Mouse (Mus musculus) bone marrow macrophage, adult 2 months (primary cell): ENCODE data around the gene Tox2.

Source experiments
- CTCF ChIP-seq: IDR thresholded peaks from 2 replicates; pipeline ENCODE4 v1.5.1; 2012; ENCODE audit warnings: low read depth, mild to moderate bottlenecking, low read length, moderate library complexity
- POLR2A ChIP-seq: IDR thresholded peaks from 2 replicates; pipeline ENCODE4 v1.6.1; 2012; ENCODE audit warnings: mild to moderate bottlenecking, low read depth, low read length, borderline replicate concordance

DNA sequence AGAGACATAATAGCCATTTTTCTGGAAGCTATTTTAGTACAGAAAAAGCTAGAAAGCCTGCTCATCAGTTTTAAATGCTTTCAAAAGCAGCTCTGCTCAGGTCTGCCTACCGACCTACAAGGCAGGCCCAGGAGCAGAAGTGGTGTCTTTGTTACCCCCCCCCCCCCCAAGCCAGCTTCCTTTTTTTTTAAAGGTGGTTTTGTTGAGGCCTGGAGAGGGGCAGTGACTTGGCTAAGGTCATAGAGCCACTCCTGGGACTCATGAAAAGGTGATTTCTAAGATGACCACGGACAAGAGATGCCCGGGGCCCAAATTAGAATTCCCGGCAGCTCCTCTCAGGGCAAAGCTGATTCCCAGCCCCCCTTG is 59.1 kb downstream of the Tox2 start:
- TF ChIP-seq CTCF (no peak), POLR2A (no peak)
